Mouse (Mus musculus): ENCODE results near the gene Aldh2.
"Not testable (repeated sequence)": the region's sequence is repeated elsewhere in the genome, so short reads cannot be mapped to it uniquely, and the experiment has no call there.

The Aldh2 gene

DNA sequence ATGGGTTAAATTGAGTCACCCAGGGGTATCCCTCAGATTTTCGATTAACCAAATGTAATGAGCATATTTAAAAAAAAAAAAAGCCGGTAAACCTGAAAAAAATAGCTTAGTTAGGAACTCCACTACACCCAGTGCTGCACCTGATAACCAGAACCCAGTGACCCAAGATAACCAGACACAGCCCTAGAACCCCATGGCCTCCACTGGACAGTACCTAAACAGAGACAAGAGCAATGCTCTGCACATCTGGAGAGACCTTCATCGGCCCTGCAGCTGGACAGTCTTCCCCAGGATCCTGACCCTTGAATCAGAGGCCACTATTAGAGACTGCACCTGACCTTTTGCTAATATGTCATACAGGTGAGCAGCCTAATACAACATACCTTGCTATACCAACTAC lies 46.5 kb downstream of the Aldh2 start:
- DNase-seq (ENCODE audit: low read depth, low spot score), result no peak

DNA sequence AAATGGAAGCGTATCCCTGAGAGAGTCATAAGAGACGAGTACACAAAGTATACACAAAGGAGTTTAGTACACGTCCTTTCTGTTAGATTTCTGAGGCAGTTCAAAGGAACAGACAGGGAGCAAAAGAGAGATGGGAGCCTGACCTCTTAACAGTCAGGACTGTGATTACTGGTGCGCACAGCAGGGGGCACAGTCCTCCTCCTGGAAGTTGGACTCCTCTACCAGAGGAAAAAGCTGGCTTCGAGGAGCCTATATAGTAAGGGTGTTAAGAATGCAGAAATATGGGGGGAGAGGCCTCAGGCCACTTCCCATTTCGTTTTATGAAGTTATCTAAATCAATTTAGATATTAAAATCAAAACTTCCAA lies 47.1 kb downstream of the Aldh2 start:
- no peak for DNase-seq (ENCODE audit: low read depth, low spot score)

DNA sequence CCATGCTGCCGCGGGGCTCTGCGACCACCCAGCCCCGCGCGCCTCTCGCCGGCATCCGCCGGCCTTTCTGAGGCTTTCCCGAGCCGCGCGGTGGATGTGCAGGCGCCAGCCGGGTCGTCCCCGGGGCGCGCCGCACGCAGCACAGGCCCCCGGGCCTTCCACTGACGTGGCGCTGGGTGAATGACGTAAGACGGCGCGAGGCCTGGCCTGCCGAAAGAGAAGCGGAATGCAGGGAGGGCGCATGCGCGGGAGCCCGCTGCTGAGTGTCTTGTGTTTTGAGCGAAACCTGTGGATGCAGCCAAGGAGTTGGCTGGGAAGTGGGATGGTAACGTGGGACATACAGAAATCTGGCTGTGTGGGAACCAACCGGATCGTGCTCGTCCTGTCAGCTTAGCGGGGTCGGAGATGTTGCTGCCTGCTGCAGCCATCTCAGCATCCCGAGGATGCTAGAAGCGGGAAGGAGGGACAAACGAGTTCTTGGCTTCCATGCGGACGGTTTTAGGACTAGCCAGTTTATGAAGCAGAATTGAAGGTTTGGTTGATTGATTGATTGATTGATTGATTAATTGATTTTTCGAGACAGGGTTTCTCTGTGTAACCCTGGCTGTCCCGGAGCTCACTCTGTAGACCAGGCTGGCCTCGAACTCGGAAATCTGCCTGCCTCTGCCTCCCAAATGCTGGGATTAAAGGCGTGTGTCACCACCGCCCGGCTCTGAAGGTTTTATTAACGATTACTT lies 47.7 kb downstream of the Aldh2 start, which contains the start of gene Mapkapk5:
TSS of gene Mapkapk5 (minus strand) at position 113 of the 737 bp plus-strand sequence.
- peak; percentile 91 for DNase-seq (ENCODE audit: low read depth, low spot score)

DNA sequence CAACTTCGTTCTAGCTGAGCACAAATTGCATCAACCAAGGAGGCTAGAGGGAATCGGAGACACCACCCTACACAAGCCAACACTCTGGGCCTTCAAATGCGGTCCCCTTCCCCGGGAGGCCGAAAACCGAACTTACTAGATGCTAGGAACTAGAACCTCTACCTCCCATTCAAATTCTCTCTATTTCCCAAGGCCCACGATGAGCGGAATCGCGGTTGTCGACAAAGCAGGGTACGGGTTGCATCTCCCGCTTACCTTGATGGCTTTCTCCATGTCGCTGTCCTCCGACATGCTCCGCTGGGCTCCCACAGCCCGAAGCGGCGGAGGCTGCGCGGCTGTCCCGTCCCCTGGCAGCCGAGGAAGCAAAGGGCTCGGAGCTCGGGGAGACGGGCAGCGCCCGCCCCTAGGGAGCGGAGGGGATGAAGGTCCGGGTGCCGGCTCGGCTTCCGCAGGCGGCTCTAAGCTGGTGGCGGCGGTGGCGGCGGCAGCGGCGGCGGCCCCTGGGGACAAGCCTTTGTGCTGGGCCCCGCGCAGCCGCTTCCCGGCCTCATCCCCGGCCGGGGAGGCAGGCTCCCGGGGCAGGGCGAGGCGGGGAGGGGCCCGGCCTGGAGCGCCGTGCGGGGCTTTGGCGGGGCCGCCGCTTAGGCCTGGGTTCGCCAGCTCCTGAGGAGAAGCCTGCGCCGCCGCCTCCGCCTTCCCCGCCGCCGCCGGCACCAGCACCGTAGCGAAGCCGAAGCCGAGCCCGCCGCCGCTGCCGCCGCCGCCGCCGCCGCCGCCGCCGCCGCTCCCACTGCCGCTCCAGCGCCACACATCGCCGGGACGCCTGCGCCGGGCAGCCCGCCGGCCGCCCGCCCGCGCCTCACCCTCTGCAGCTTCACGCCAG lies 48.5 kb downstream of the Aldh2 start, which contains the start of the genes Adam1a and Gm42878:
TSS of gene Adam1a (minus strand) at position 573 of the 883 bp plus-strand sequence.
TSS of gene Gm42878 (minus strand) at position 573 of the 883 bp plus-strand sequence.
- no peak for DNase-seq (ENCODE audit: low read depth, low spot score)

DNA sequence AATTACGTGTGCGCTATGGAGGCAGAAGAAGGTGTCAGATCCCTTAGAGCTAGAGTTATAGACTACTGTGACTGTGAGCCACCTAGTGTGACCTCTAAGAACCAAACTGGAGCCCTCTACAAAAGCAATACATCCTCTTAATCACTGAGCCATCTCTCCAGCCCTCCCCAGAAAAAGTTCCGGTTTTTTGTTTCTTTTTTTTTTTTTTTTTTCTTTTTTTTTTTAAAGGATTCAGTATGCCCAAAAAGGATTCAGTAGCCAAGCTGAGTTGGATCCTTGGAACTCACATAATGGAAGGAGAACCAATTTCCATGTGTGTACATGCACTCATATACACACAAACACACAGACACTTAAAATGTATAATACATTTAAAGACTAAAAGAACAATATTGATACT lies 50.3 kb downstream of the Aldh2 start:
- no peak for DNase-seq (ENCODE audit: low read depth, low spot score)

DNA sequence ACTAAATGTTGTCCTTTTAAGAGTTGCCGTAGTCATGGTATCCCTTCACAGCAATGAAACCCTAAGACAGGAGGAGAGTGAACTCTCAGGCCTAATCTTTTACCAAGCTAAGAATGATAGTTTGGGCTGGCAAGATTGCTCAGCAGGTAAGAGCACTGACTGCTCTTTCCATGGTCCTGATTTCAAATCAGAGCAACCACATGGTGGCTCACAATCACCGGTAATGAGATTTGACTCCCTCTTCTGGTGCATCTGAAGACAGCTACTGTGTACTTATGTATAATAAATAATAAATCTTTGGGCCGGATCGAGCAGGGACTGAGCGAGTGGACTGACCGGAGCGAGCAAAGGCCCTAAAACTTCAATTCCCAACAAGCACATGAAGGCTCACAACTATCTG lies 52.4 kb downstream of the Aldh2 start:
- no peak for DNase-seq (ENCODE audit: low read depth, low spot score)

DNA sequence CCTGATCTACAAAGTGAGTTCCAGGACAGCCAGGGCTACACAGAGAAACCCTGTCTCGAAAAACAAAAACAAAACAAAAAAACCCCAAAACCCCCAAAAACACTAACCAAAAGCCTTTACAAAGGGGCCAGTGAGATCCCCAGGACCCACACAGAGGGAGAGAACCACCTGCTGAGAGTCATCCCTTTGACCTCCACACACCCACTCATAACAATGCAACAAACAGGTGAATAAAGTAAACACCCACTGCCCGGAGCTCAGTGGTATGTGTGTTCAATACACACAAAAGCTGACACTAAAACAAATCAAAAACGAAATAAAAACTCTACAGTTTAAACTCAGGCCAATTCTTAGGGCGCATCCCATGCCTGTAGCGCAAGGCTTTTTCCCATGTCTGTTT lies 53.6 kb downstream of the Aldh2 start:
- DNase-seq (ENCODE audit: low read depth, low spot score), result no peak

DNA sequence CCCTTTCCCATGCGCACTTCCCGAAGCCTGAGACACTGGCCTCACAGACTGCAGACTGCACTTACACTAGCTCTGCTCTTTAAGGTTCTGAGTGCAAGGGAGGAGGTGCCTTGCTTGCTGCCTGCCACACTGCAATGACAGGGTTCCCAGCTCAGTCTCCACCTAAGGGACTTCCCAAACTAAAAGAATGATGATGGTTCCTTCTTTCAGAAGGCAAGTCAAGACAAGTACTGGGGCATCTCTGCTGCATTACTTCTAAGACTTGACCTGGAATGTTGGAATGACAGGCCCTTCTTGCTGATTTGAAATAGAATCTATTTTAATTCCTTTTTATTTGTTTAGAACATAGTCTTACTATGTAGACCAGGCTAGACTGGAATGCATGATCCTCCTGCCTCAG lies 56.0 kb downstream of the Aldh2 start:
- DNase-seq (ENCODE audit: low read depth, low spot score), result no peak

DNA sequence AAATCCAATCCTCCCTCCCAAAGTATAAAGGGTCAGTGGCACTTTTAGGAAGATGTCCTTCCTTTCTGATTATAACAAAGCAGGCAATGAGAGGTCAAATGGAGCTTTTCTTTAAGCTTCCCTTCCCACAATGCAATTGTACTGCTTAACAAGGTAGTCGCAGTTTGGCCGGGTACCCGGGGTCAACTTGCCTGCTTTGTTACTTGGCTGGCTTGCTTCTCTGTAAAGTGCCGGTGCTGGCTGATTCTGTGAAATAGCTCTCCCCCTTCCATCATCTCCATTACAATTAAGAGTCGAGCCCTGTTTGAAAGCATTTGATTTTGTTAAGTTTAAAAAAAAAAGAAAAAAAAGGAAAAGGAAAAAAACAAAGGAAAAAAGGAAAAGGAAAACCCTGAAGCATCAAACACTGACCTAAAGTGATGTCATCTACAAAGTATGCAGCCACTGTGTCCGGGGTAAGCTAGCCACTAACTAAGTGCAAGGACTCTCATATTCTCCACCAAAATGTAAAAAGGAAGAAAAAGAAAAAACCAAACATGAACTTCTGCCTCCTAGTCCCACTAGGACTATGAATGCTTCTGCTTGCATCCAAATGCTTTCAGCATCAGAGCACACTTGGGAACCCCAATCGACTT lies 56.6 kb downstream of the Aldh2 start:
- DNase-seq (ENCODE audit: low read depth, low spot score), result no peak

DNA sequence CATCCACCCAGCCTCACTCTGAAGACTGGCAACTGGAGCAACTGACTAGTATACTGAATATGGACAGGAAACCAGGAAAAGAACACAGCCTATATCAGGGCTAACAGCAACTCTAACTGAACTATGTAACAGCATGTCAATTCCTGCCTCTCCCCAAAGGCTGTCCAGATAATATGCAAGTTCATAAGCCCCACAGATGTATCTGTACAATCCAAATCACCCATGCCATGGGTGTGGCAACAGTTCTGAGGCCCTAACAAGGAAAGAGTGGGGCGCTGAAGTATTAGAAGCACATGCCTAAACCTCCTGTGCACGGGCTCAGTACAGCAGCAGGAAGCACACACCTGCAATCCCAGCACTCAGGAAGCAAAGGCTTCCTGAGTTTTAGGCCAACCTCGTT lies 58.5 kb downstream of the Aldh2 start:
- DNase-seq (ENCODE audit: low read depth, low spot score), result no peak

DNA sequence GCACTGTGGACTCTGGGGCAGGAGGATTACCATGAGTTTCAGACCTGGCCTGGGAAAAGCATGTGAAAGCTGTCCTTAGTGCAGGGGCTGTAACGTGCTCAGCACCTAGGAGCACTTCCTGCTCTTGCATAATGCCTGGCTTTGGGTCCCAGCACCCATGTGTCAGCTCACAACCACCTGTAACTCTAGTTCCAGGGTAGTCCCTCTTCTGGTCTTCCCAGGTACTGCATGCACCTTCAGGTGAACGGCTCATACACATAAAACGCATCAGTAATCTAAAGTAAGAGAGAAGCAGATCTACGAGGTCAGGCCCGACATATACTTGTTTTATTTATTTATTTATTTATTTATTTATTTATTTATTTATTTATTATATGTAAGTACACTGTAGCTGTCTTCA lies 59.1 kb downstream of the Aldh2 start:
- DNase-seq (ENCODE audit: low read depth, low spot score), result no peak

DNA sequence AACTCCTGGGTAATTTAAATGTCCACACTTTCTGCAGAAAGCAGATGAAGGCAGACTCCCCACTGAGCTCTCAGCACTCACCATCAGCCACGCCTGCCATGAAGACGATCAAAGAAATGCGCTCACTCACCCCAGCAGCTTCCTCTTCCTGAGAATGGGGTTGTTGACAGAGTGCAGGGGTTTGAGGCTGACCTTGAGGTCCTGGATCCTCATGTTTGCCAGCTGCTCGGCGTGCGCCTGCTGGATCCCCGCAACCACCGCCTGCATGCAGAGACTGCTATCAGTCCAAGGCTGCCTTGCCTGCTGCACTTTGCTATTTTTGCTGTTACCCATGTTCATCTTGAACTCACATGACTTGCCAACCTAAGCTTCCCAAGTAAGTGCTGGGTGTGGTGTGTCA lies 66.7 kb downstream of the Aldh2 start:
- DNase-seq (ENCODE audit: low read depth, low spot score), result no peak

DNA sequence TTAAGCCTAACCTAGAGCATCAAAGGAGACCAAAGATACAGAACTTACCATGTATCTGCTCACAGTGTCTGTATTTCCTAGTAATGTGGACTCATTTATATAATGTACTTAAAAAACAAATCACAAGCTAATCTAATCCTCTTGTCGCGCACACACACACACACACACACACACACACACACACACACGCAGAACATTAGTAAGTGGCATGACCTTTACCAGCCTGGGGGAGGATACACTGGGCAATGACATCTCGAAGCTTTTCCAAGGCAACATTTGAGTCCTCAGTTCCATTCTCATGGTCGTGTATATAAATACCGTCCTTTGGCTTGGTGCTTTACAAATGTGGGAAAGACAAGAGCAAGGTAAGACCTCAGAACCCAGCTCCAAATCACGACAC lies 67.1 kb downstream of the Aldh2 start:
- no peak for DNase-seq (ENCODE audit: low read depth, low spot score)

DNA sequence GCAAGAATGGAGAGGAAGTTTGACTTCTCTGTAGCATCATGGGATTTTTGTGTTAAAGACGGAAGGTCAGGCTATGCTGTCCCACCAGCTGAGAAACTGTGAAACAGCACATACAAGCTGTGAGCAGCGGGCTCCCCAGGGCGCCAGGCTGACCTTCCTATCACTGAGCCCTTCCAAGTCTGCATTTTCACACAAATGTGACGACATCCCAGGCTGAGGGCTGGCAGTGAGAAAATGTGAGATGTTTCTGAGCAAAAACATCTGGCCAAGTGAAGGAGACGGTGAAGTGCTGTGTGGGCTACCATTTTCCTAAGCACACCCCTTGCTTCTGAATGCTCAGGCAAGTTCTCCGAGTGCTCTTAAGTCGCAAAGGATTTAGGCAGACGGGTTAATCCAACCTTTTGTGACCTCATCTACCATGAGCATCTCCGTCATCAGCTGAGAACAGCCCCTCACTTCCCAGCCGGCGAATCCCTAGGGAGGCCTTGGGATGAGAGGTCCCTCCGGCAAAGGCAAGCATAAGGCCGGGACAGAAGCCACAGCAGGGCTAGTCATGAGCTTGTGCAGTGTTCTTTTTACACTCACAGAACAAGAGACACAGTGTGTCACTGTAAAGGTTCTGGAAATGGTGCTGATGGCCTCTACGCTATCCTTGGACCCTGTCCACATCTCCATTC lies 67.7 kb downstream of the Aldh2 start:
- no peak for DNase-seq (ENCODE audit: low read depth, low spot score)

DNA sequence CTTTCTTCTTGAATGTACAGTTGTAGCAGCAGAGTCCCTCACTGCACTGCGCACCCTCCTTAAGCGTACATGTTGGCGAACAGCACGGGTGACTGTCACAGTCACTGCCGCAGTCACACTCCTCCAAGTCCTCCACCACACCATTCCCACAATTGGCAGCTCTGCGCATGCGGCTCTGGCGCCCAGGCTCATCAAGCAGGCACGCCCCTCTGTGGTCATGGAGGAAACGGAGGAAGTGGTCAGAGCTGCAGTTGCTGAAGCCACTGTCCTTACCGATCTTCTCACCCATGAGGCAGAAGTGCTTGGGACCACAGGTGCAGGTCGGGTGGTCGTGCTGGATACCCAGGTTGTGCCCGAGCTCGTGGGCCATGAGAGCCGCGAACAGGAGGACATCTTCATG lies 73.9 kb downstream of the Aldh2 start:
- not testable (repeated sequence) for DNase-seq (ENCODE audit: low read depth, low spot score)

DNA sequence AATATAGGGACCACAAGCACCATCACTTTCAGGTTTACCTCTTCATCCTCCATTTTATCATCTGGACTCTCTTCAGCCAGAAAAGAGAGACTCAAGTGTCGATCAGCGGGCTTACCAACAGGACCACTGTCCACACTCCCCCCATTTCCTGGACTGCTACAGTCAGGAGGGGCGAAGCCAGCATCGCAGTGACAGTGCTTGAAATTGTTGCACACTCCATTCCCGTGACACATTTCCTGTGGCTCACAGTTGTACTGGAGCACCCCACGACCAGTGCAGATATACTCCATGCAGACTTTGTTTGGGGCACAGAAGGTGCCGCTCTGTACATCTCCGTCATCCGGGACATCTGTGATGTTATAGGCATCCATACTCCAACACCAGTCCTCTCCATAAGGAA lies 74.6 kb downstream of the Aldh2 start:
- no peak for DNase-seq (ENCODE audit: low read depth, low spot score)

Data from telencephalon, adult 2 months (tissue).